Mouse (Mus musculus) bone marrow, adult 2 months (tissue): ENCODE results near the gene Helz. TPM values are rescaled to one million over a fixed set of nuclear protein-coding genes. Genes with fewer than 3 reads are reported as not detected.

Experiments
- H3K27ac ChIP-seq: fragments of 200-500 bp; 2 replicates; pipeline ENCODE4 v1.5.1; 2012; ENCODE audit warnings: low read depth, mild to moderate bottlenecking, control low read depth, inconsistent platforms, low read length; ENCODE audit not compliant: control insufficient read depth, poor library complexity, insufficient read depth
- H3K4me1 ChIP-seq: fragments of 200-500 bp; 2 replicates; pipeline ENCODE4 v1.6.1; 2011; ENCODE audit warnings: low read length; ENCODE audit not compliant: control insufficient read depth, insufficient read depth
- H3K4me3 ChIP-seq: fragments of 200-500 bp; replicated peaks from 2 replicates; pipeline ENCODE3; 2011; ENCODE audit warnings: mild to moderate bottlenecking, low read depth, low read length, control low read depth; ENCODE audit not compliant: control insufficient read depth
- CTCF ChIP-seq: fragments of 200-500 bp; IDR thresholded peaks from 2 replicates; pipeline ENCODE4 v1.5.1; 2011; ENCODE audit warnings: low read length, control low read depth; ENCODE audit not compliant: control insufficient read depth, insufficient read depth
- POLR2A ChIP-seq: fragments of 200-500 bp; IDR thresholded peaks from 2 replicates; pipeline ENCODE4 v1.6.1; 2011; ENCODE audit warnings: low read depth, mild to moderate bottlenecking, control low read depth, low read length, borderline replicate concordance; ENCODE audit not compliant: control insufficient read depth
- WGBS: fragments of 180-500 bp; shearing (Covaris S2); methylation state at CpG from one replicate; pipeline ENCODE4 v1.1.7; 2018; 5-methylcytosine and 5-hydroxymethylcytosine counted together
- polyA plus RNA-seq: library from polyadenylated mRNA; stranded (reverse); fragments of >200 nt; gene quantifications from 2 replicates; pipeline ENCODE4 v1.2.4, GENCODE M21; 2011; ENCODE audit warnings: low replicate concordance; ENCODE audit not compliant: missing spikeins, insufficient read depth, insufficient read length

Helz gene
- polyA plus RNA-seq, 1 experiment = 25.7 TPM

DNA sequence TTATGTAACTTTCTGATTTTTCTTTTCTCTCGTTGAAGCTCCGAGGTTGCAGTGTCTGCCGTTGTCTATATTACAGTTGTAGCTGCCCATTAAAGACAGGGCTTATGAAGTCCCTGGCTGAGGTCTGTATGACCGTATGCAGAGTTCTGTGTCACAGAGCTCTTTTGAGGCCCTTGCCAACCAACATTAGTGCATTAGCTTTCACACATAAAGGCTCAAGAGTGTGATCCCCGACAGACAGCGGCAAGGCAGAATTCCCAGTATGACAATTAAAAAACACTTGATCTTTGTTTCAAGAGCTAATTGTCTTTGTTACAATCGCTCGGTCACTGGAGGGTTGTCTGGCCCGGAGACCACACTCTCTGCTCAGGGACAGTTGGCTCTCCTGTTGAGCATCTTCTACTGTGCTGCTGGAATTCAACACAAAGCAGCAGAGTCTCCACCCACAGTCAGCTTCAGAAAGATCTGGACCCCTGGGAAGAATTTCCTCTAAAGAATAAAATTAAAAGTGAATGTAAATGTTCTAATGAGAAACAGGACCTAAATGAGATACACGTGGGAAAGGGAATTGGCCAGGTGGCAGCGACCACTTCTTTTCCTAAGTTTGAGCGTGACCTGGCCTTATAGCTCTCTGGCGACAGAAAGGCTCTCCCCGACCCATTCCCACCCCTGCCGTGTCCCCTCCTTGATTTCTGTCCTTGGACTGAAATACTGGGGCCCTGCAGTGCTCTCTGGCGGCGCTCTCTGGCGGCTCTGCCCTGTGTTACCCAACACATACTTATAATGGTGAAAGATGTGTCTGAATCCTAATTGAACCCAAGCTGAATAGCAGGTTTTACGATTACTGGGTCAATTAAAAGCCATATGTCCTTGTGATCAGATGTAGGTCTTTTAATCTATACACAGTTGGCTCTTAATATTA lies 136.1 kb downstream of the Helz start:
- H3K4me1 ChIP-seq = no peaks in the 10 kb centered on the region
- H3K27ac ChIP-seq = no peak overlapping the region
- TF ChIP-seq CTCF = no peak
- H3K4me3 ChIP-seq = no peak overlapping the region
- 86% methylated on average over 19 of the region's 19 CpGs for WGBS

DNA sequence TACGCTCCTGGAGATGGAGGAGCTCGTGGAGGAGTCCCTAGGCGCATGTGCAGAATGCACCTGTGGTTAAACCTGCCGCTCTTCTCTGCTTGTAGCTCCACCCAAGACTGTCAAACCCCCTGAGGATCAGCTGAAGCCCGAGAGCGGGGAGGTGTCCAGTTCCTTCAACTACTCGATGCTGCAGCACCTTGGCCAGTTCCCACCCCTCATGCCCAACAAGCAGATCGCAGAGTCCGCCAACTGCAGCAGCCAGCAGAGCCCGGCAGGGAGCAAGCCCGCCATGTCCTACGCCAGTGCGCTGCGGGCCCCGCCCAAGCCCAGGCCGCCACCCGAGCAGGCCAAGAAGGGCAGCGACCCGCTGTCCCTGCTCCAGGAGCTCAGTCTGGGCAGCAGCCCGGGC lies 138.6 kb downstream of the Helz start:
- WGBS = 95% methylated on average over 20 of the region's 20 CpGs
- H3K4me3 ChIP-seq = no peak overlapping the region
- H3K27ac ChIP-seq = no peak overlapping the region
- TF ChIP-seq POLR2A (no peak), CTCF (no peak)
- H3K4me1 ChIP-seq = no peaks in the 10 kb centered on the region

DNA sequence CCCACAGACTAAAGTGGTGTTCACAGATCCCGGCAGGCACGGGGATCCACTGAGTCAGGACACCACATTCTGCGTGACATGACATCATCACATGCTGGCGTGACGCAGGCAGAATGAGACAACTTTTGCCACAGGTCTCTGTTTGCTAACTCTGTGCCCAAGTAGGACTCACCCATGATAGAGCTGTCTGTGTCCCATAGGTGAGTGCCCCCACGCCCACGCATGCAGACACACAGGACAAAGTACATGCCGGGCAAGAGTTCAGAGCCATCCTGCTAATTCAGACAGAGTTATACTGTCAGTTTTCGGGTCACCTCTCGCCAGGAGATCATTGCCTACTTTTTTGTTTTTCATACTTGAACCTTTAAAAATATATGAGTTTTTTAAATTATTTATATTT lies 140.8 kb downstream of the Helz start:
- Histone ChIP-seq H3K27ac (no peak overlapping the region), H3K4me1 (no peaks in the 10 kb centered on the region), H3K4me3 (no peak overlapping the region)
- TF ChIP-seq CTCF (no peak), POLR2A (no peak)
- 91% methylated on average over 10 of the region's 10 CpGs for WGBS

DNA sequence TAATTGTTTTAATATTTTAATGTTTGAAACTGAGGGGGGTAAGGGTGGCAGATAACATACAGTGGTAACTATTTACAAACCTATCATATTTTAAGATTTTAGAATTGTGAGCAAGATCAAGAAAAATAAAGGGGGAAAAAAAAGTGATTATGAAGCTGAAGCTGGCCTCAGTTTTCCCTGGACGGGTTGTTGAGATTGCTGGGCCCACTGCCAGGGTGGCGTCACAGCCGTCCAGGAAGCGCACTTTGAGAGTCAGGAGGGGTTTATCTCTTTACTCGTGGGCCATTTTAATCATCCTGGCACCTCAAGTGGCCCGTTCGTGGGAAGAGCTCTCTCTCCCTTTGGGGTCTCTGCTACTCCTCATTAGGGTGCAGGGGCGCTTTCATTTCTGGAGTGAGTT lies 143.8 kb downstream of the Helz start:
- Histone ChIP-seq H3K4me1 (no peaks in the 10 kb centered on the region), H3K27ac (no peak overlapping the region), H3K4me3 (no peak overlapping the region)
- TF ChIP-seq POLR2A (no peak), CTCF (no peak)
- WGBS = 43% methylated on average over 8 of the region's 8 CpGs

DNA sequence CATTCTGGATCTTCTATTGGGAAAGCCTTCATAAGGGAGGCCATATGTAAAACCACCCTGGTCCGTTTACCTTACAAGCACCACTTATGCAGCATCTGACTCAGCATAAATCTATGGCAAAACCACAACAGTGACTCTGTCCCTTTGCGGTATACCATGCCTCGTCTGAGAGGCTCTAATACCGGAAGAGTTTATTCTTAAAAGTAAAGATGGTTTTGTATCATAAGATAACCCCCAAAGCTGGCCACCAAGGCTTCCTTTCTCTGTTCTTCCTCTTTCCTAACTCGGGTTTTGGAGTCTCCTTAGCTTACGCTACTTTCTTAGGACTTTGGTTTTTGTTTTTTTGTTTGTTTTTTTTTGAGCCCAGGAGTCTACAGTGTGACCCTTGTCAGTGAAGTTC lies 145.6 kb downstream of the Helz start:
- under 1% methylated on average over 6 of the region's 6 CpGs for WGBS
- H3K4me3 ChIP-seq = no peak overlapping the region
- no peak overlapping the region for H3K27ac ChIP-seq
- no peaks in the 10 kb centered on the region for H3K4me1 ChIP-seq
- TF ChIP-seq POLR2A (no peak), CTCF (no peak)

DNA sequence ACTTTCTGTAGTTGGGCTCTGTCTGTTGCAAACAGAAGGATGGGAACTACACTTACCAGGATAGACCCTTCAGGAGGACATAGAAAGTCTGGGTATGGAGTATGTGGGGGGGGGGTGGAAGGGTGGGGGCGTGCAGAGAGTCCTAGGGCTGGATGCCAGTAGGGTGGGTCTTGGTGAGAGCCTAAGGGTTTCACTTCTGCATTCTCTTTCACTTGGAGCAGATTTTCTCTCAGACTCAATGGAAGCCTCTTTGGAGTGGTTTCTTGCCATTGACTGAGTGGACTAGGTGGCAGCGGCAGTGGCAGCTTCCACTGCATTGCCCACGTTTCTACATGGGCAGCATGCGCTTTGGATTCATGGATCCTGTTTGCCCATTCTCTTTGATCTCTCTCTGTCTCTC lies 152.2 kb downstream of the Helz start:
- TF ChIP-seq CTCF (no peak), POLR2A (no peak)
- H3K4me3 ChIP-seq = no peak overlapping the region
- 57% methylated on average over 4 of the region's 4 CpGs for WGBS

DNA sequence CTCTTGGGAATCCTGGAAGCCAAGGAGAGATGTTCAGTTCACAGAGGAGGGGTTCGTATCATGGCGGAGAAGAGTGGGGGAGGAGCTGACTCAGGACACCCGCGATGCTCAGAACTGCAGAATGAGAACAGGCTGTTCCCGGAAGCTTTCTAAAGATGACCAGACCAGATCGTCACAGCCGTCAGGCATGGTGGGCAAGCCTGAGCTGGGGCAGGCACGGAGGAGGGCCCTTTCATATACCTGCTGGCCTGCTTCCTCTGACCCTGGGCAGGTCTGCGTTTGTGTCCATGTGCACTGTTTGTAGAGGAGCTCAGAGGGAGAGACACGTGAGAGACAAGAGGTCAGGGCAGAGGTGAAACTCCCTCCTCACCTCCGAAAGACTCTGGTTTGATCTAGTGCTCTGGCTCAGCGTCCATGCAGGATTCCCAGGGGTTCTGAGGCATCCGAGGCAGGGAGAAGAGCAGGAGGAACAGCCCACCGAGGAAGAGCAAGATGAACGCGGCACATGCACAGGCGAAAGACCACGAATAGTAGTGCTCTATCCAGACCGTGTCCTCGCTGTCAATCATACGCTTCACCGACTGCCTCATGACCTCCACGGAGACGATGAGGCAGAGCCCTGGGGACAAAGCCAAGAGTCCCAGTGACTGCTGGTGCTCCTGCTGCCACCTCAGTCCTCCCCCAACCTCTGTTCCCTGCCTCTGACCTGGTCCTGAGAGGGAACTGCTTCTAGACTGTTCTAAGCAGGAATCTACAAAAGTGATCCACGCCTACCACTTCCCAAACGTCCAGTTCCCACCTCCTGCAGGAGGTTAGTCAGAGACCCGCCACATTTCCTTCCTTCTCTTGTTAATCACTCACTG lies 155.8 kb downstream of the Helz start:
- Histone ChIP-seq H3K4me1 (no peaks in the 10 kb centered on the region), H3K4me3 (no peak overlapping the region), H3K27ac (no peak overlapping the region)
- TF ChIP-seq POLR2A = no peak
- TF ChIP-seq CTCF = no peak
- WGBS = 59% methylated on average over 27 of the region's 27 CpGs

More for the DNA sequence above, 152.2 kb downstream of the Helz start:
- H3K27ac ChIP-seq = no peak overlapping the region
- H3K4me1 ChIP-seq = no peaks in the 10 kb centered on the region

DNA sequence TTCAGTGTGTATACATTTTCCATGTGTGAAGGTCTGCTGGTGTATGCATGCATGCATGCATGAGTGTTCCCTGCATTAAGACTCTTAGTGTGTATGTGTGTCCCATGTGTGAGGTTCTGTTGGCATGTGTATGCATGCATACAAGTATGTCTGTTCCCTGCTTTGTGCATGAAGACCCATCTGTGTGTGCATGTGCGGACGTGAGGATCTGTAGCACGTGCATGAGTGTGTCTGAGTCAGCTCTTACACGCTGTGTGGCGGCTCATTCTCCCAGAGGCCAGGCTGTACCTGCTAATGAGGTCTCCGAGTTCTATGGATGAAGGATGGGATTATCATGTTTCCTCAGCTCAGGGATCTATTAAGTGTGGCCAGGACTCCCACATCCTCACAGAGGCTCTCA lies 157.3 kb downstream of the Helz start:
- WGBS = 83% methylated on average over 6 of the region's 6 CpGs
- Histone ChIP-seq H3K4me3 (no peak overlapping the region), H3K4me1 (no peaks in the 10 kb centered on the region), H3K27ac (no peak overlapping the region)
- TF ChIP-seq CTCF (no peak), POLR2A (no peak)
